Comparison of ENCODE assay signal across 25 mouse cellular contexts in the genomic region with DNA sequence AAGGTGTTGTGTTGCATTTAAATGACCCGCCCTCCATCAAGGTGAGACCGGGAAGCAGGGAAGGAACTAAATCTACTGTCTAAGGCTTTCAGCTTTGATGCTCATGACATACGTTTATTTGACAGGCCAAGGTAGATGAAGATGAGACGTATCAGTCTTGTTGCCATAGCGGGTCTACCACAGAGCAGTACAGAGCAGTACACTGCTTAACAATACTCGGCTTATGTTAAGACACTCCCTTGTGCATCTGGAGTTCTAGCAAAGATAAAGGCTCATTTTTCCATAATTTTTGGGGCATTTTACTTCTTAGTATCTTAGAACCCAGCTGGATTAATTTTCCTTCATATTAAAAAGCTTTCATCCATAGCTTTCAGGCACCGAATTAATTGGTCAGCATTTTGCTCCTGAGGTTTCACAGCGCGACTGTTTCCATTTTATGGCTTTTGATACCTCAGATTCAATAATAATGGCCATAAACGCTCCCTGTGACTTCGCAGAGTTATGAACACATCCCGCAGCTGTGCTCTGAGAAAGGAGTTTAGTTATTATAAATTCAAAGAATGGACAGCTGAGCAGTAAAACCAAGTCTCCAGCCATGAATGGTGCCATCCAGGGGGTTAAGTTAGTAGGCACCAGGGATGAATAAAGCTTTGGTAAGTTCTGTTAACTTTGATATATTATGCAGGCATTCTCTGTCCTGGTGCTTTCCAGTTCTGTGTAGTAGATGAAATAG.
"Had no signal": no experiment of that assay in that cellular context is flagged by ENCODE, and none has a peak within 500 bp of the region (broad histone marks: within the 10 kb centered on the region; RNA-seq: fewer than 3 reads in every experiment).

No protein-coding gene starts in this region.

- H3K4me2 ChIP-seq: heart, embryonic 12.5 days; hindbrain, embryonic 12.5 days; hindbrain, embryonic 14.5 days; intestine, embryonic 15.5 days; limb, embryonic 12.5 days; liver, embryonic 11.5 days had no signal

- H3K4me1 ChIP-seq: heart, embryonic 10.5 days; heart, embryonic 12.5 days; intestine, embryonic 15.5 days; limb, embryonic 12.5 days had no signal

- ATAC-seq: forebrain, postnatal 0 days; hindbrain, embryonic 16.5 days; inflammation-experienced regulatory T-cells, adult 6 months; intestine, embryonic 15.5 days; intestine, postnatal 0 days had no signal

- H3K27ac ChIP-seq: heart, embryonic 10.5 days; hindbrain, embryonic 10.5 days; hindbrain, embryonic 12.5 days; hindbrain, embryonic 14.5 days; intestine, embryonic 15.5 days; layer of hippocampus, adult 2 months; limb, embryonic 12.5 days had no signal

- H3K27me3 ChIP-seq: heart, embryonic 12.5 days; hindbrain, embryonic 12.5 days; intestine, embryonic 15.5 days had no signal

- DNase-seq: forebrain, postnatal 0 days; gastrocnemius, postnatal 25 days; heart, adult 18-20 months; heart, postnatal 10 days; heart, postnatal 4 days; kidney, adult 18-20 months; kidney, adult 8-10 months; kidney, postnatal 10 days; kidney, postnatal 25 days; kidney, postnatal 4 days; layer of hippocampus, postnatal 36 days; left cerebral cortex, postnatal 4 days; liver had no signal

- H3K36me3 ChIP-seq: heart, embryonic 10.5 days; heart, embryonic 12.5 days; hindbrain, embryonic 10.5 days; hindbrain, embryonic 12.5 days; intestine, embryonic 15.5 days; limb, embryonic 12.5 days had no signal

- H3K9ac ChIP-seq: forebrain, postnatal 0 days; heart, embryonic 12.5 days; hindbrain, embryonic 12.5 days; hindbrain, embryonic 14.5 days; intestine, embryonic 15.5 days; limb, embryonic 12.5 days had no signal

- H3K4me3 ChIP-seq: heart, embryonic 10.5 days; heart, embryonic 12.5 days; hindbrain, embryonic 10.5 days; hindbrain, embryonic 12.5 days; intestine, embryonic 15.5 days; layer of hippocampus, adult 2 months; limb, embryonic 12.5 days had no signal

- H3K9me3 ChIP-seq: heart, embryonic 10.5 days; heart, embryonic 12.5 days; hindbrain, embryonic 10.5 days; hindbrain, embryonic 12.5 days; intestine, embryonic 15.5 days; limb, embryonic 12.5 days had no signal
